Mouse (Mus musculus) forebrain, embryonic 10.5 days (tissue): ENCODE measurements at regions not wholly inside any gene's neighbourhood (a gene's known extent, or its start where the extent isn't known, plus 50 kb on each side); places are given as distances from the start of the nearest gene placed in this dataset.
"Not testable (repeated sequence)": the region's sequence is repeated elsewhere in the genome, so short reads cannot be mapped to it uniquely, and the experiment has no call there.

Experiments
- DNase-seq: peaks from one replicate; pipeline ENCODE4 v3.0.0-alpha.2; 2017; ENCODE audit warnings: low spot score; ENCODE audit errors: extremely low spot score
- H3K27ac ChIP-seq: fragments of 300-500 bp; sonication (generic); 2 replicates; pipeline ENCODE4 v1.5.1; 2016; ENCODE audit warnings: mild to moderate bottlenecking
- H3K27me3 ChIP-seq: fragments of 300-500 bp; sonication (generic); 2 replicates; pipeline ENCODE4 v1.6.1; 2016; ENCODE audit warnings: mild to moderate bottlenecking; ENCODE audit not compliant: poor library complexity, severe bottlenecking
- H3K36me3 ChIP-seq: fragments of 300-500 bp; sonication (generic); replicated peaks from 2 replicates; pipeline ENCODE4 v1.6.1; 2016; ENCODE audit warnings: mild to moderate bottlenecking, moderate library complexity
- H3K4me1 ChIP-seq: fragments of 300-500 bp; sonication (generic); 2 replicates; pipeline ENCODE4 v1.6.1; 2016
- H3K4me3 ChIP-seq: fragments of 300-500 bp; sonication (generic); 2 replicates; pipeline ENCODE4 v1.5.1; 2016; ENCODE audit warnings: mild to moderate bottlenecking, moderate library complexity
- H3K9me3 ChIP-seq: fragments of 300-500 bp; sonication (generic); 2 replicates; pipeline ENCODE4 v1.6.1; 2016; ENCODE audit warnings: mild to moderate bottlenecking, moderate library complexity
- WGBS: fragments of 180-500 bp; shearing (Covaris S2); methylation state at CpG from one replicate; pipeline ENCODE4 v1.1.7; 2016; 5-methylcytosine and 5-hydroxymethylcytosine counted together

DNA sequence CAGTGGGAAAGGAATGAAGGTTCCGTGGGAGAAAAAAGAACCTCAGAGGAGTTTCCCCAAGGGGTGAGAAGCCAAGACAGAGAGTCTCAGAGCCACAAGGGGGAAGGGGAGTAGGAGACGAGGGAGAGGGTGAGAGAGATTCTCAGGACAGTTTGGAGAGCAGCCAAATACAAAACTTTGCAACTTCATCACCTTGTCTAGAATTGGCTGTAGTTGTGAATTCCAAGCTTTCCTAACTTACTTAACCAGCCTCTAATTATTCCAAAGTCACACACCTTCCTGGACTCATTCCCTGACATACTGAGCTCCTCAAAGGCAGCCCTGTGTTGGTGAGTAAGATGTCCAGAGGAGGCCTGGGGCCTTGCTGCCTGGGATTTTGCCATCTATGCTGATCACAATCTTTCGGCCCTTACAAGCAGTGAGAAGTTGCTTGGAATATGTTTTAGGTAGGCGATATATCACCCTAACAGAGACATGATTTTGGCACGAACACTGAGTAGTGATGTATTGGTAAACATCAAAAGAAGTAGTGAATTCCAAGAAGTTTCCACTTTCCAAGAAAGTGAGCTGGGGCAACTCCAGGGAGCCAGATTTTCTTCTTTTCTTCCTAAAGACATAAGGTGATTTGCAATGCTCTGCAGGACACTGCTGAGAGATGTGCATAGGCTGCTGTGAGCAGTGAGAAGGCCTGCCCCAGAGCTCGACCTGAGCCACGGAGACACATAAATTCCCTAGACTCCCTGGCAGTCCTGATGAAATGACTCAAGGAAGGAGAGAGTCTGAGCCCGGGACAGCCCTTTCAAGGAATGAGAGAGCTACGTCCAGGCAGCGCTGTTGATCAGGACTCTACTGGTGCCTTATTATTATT, 106.2 kb upstream of the Slc1a3 start:
- Histone ChIP-seq H3K4me3 (no peak overlapping the region), H3K4me1 (peaks cover 27% of the 10 kb centered on the region), H3K9me3 (peaks cover 5% of the 10 kb centered on the region; the same call in 1 of the 2 replicates), H3K36me3 (no peaks in the 10 kb centered on the region), H3K27me3 (no peaks in the 10 kb centered on the region), H3K27ac (peak overlapping the region; percentile 58; the same call in 1 of the 2 replicates)
- 66% methylated on average over 10 of the region's 10 CpGs for WGBS
- DNase-seq: no peak

- Histone ChIP-seq H3K9me3 (peaks cover 5% of the 10 kb centered on the region; the same call in 1 of the 2 replicates), H3K27me3 (no peaks in the 10 kb centered on the region), H3K36me3 (no peaks in the 10 kb centered on the region), H3K4me1 (peaks cover 27% of the 10 kb centered on the region), H3K4me3 (no peak overlapping the region), H3K27ac (peak overlapping the region; percentile 60; the same call in 1 of the 2 replicates)
- no peak for DNase-seq
- 66% methylated on average over 2 of the region's 2 CpGs for WGBS
Observed at GRCm38 (mm10) chr15:8815958-8816357, 105.4 kb upstream of the Slc1a3 start.

GRCm38 (mm10) chr15:8815277-8815676, 104.7 kb upstream of the Slc1a3 start:
- Histone ChIP-seq H3K9me3 (peaks cover 5% of the 10 kb centered on the region; the same call in 1 of the 2 replicates), H3K27ac (peak overlapping the region; percentile 60; the same call in 1 of the 2 replicates), H3K27me3 (no peaks in the 10 kb centered on the region), H3K36me3 (no peaks in the 10 kb centered on the region), H3K4me1 (peaks cover 27% of the 10 kb centered on the region), H3K4me3 (no peak overlapping the region)
- 22% methylated on average over 6 of the region's 6 CpGs for WGBS
- DNase-seq: no peak

DNA sequence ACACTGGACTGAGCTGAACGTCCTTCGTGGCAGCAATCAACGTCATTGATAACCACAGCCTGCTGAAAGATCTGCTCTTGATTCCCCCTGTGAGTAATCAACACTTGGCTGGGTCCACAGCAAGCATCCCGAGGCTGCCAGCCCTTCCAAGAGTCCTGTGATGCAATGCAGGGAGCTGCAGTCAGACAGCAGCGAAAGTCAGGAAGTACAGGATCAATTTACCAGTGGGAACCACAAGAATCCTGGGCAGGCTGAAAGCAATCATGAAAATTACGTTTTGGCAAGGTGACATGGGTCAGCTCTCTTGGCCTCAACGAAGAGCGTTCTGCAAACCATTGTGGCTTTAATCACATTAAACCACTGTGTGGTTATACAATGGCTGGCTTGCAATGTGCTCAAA, 95.8 kb upstream of the Slc1a3 start:
- no peak overlapping the region for H3K27ac ChIP-seq
- H3K36me3 ChIP-seq: no peaks in the 10 kb centered on the region
- 80% methylated on average over 8 of the region's 8 CpGs for WGBS
- no peaks in the 10 kb centered on the region for H3K27me3 ChIP-seq
- H3K9me3 ChIP-seq: no peaks in the 10 kb centered on the region
- H3K4me3 ChIP-seq: no peak overlapping the region
- no peak for DNase-seq
- no peaks in the 10 kb centered on the region for H3K4me1 ChIP-seq

GRCm38 (mm10) chr15:8805565-8805964, 95.0 kb upstream of the Slc1a3 start:
- 93% methylated on average over 5 of the region's 5 CpGs for WGBS
- H3K9me3 ChIP-seq, H3K4me1 ChIP-seq, H3K4me3 ChIP-seq, H3K27me3 ChIP-seq, H3K27ac ChIP-seq, H3K36me3 ChIP-seq, DNase-seq: not testable (repeated sequence)

DNA sequence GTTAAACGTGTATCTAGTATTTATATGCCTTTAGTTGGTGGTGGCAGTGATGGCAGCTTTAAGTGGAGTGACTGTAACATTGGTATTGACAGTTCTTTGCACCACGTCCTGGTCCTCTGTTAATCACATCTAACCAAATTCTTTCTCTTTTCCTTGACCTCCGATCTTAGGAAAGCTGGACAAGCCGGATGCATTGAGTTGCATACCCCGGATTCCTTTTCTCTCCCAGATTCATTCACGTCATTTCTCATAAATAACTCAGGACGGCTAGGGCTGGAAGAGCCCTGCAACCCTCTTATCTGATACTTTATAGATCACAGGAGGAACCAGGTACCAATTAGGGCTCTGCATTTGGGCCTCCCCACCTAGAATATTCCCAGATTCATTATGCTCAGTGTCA, 91.5 kb upstream of the Slc1a3 start:
- Histone ChIP-seq H3K36me3 (no peaks in the 10 kb centered on the region), H3K27ac (no peak overlapping the region), H3K27me3 (no peaks in the 10 kb centered on the region), H3K4me1 (no peaks in the 10 kb centered on the region), H3K9me3 (no peaks in the 10 kb centered on the region), H3K4me3 (no peak overlapping the region)
- no peak for DNase-seq
- WGBS: 77% methylated on average over 7 of the region's 7 CpGs

DNA sequence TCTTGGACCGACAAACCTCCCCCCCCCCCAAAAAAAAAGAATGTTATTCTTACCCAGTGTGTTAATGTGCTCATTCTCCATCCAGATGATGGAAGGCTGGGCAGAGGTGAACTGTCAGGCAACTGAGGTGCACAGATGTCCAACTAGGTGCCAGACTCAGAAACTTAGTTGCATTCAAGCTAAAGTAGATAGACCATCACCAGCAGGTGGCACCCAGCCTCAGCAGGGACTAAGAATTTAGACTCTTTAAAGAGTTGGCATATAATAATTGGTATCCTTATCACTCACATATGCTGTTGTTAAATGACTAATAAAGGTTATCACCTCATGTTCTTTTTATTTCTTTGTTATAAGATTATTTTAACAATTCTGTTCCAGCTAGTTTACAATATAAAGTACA, 86.5 kb upstream of the Slc1a3 start:
- Histone ChIP-seq H3K27ac (no peak overlapping the region), H3K4me1 (no peaks in the 10 kb centered on the region), H3K36me3 (no peaks in the 10 kb centered on the region), H3K27me3 (no peaks in the 10 kb centered on the region), H3K4me3 (no peak overlapping the region), H3K9me3 (no peaks in the 10 kb centered on the region)
- DNase-seq: no peak
- WGBS: 100% methylated on average over 1 of the region's 1 CpGs

DNA sequence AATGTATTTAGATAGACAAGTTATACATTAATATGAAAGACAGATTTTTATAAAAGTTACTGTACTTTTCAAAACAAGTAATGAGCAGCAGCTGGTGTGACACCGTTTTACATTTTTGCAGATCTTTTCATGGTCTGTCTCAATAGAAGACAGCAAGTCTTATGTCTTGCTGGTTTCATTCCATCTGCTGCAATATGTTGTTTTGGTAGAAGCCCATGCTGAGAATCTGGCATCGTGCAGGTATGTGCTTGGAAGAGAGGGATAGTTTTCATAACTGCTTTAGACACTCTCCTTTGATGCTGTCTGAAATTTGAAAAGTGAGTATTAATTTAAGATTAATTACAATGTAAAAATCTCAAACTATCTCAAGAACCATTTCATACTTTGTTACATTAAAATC, 81.5 kb upstream of the Slc1a3 start:
- Histone ChIP-seq H3K27ac (no peak overlapping the region), H3K36me3 (no peaks in the 10 kb centered on the region), H3K9me3 (no peaks in the 10 kb centered on the region), H3K27me3 (no peaks in the 10 kb centered on the region), H3K4me1 (peaks cover 7% of the 10 kb centered on the region; the same call in 1 of the 2 replicates), H3K4me3 (no peak overlapping the region)
- WGBS: 89% methylated on average over 2 of the region's 2 CpGs
- no peak for DNase-seq

DNA sequence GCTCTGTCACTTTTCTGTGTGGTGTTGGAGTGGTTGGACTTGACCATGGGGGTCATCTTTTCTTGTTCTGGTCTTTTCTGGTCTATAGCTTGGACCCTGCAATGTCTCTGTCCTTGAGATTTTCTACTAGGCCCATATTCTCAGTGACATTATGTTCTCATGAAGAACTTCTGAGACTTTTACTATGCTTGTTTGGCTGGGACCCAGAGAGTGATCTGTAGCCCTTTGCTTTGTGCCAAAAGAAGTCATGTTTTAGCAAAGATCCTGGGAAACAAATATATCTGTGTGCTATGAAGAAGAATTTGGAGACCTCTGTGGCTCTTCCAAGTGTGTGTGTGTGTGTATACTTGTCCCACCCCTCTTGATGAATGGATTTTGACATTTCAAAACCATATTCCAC, 79.4 kb upstream of the Slc1a3 start:
- H3K9me3 ChIP-seq: no peaks in the 10 kb centered on the region

DNA sequence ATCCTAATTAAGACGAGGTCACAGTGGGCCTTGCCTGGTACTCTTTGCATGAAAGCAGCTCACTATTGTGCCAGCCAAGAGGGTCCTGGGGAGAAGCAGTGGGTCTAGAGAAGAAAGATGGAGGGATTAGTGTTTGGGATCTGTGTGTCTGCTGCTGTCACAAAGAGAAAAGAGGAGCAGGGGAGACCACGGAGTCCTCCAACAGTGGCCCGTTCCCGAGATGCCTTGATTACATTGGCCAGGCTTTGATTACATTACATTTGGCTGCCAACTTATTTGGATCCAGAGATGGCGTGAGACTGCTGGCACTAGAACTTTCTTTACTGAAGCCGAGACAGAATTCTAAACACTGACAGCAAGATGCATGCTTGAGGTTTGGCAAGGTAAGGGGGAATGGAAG, 78.4 kb upstream of the Slc1a3 start:
- no peak for DNase-seq
- 55% methylated on average over 6 of the region's 6 CpGs for WGBS
- Histone ChIP-seq H3K4me1 (peaks cover 12% of the 10 kb centered on the region; the same call in 1 of the 2 replicates), H3K36me3 (no peaks in the 10 kb centered on the region), H3K9me3 (no peaks in the 10 kb centered on the region), H3K4me3 (no peak overlapping the region), H3K27me3 (no peaks in the 10 kb centered on the region), H3K27ac (no peak overlapping the region)

More for the DNA sequence above, 79.4 kb upstream of the Slc1a3 start:
- Histone ChIP-seq H3K4me3 (no peak overlapping the region), H3K27me3 (no peaks in the 10 kb centered on the region), H3K27ac (no peak overlapping the region), H3K4me1 (peaks cover 12% of the 10 kb centered on the region; the same call in 1 of the 2 replicates), H3K36me3 (no peaks in the 10 kb centered on the region)
- DNase-seq: no peak

DNA sequence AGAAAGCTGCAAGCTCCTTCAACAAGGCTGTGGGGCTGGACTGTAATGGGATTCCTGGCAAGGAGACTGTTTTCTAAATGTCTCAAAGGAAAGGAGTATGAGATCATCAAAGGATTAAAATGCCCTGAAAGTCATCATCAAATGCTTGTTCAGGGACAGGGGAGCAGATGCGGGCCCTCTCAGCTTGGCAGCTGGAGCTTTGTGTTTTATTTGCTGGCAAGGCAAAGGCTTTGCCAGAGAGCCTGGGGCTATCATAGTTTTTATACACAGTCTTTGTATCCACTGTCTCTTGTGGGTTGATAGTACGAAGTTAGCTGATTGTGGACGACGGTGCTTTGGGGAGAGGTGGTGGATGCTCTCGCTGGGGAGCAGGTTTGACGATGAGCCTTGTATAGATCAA, 75.0 kb upstream of the Slc1a3 start:
- no peaks in the 10 kb centered on the region for H3K9me3 ChIP-seq
- WGBS: 86% methylated on average over 6 of the region's 6 CpGs
- peak overlapping the region; percentile 15; the same call in 1 of the 2 replicates for H3K27ac ChIP-seq
- no peak for DNase-seq
- H3K27me3 ChIP-seq: no peaks in the 10 kb centered on the region
- H3K36me3 ChIP-seq: no peaks in the 10 kb centered on the region
- no peak overlapping the region for H3K4me3 ChIP-seq
- H3K4me1 ChIP-seq: peaks cover 30% of the 10 kb centered on the region

DNA sequence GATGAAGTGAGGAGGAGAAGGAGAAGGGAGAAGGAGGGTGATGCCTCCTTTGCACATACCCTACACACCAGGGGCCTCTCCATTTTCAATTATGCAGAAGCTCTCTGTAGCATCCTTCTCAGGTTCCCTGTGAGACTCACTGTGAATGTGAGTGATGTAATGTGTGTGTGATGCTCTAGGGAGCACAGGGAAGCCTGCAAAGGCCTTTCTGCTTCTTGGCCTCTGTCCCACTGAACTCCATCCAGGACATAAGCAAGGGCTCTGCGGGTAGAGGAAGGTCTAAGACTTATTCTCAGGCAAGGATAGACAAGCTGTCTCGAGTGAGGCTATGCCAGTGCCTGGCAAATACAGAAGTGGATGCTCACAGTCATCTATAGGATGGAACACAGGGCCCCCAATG, 73.0 kb upstream of the Slc1a3 start:
- Histone ChIP-seq H3K27me3 (no peaks in the 10 kb centered on the region), H3K36me3 (no peaks in the 10 kb centered on the region), H3K4me1 (peaks cover 32% of the 10 kb centered on the region), H3K4me3 (no peak overlapping the region), H3K9me3 (no peaks in the 10 kb centered on the region), H3K27ac (peak overlapping the region; percentile 16; the same call in 1 of the 2 replicates)
- no peak for DNase-seq
- 93% methylated on average over 2 of the region's 2 CpGs for WGBS

- Histone ChIP-seq H3K36me3 (no peaks in the 10 kb centered on the region), H3K9me3 (no peaks in the 10 kb centered on the region), H3K27me3 (no peaks in the 10 kb centered on the region), H3K4me3 (no peak overlapping the region), H3K4me1 (peaks cover 30% of the 10 kb centered on the region), H3K27ac (peak overlapping the region; percentile 16; the same call in 1 of the 2 replicates)
- WGBS: 68% methylated on average over 1 of the region's 1 CpGs
- no peak for DNase-seq
Observed at GRCm38 (mm10) chr15:8783036-8783435, 72.5 kb upstream of the Slc1a3 start.
